Mouse (Mus musculus) ES-E14 (cell line): ENCODE measurements around the gene Gm21190.
"Not testable (repeated sequence)": the region's sequence is repeated elsewhere in the genome, so short reads cannot be mapped to it uniquely, and the experiment has no call there.

Source experiments
- CHD2 ChIP-seq: IDR thresholded peaks from 2 replicates; pipeline ENCODE4 v1.6.1; 2014; ENCODE audit warnings: mild to moderate bottlenecking, low read depth, low read length, inconsistent platforms
- MAFK ChIP-seq: IDR thresholded peaks from 2 replicates; pipeline ENCODE4 v1.6.1; 2014; ENCODE audit warnings: mild to moderate bottlenecking, low read depth, low read length, inconsistent platforms; ENCODE audit not compliant: insufficient read depth
- ZC3H11A ChIP-seq: IDR thresholded peaks from 2 replicates; pipeline ENCODE4 v1.6.1; 2012; ENCODE audit warnings: low read depth, mild to moderate bottlenecking, inconsistent platforms, low read length, borderline replicate concordance
- ZNF384 ChIP-seq: IDR thresholded peaks from 2 replicates; pipeline ENCODE4 v1.6.1; 2012; ENCODE audit warnings: low read depth, low read length, inconsistent platforms

GRCm38 (mm10) chr5:15517150-15517549, 11.9 kb downstream of the Gm21190 start:
- TF ChIP-seq CHD2, MAFK, ZC3H11A, ZNF384: not testable (repeated sequence)
